Mouse (Mus musculus): ENCODE data around the gene Olfr411. TPM values are rescaled to one million over a fixed set of nuclear protein-coding genes. Genes with fewer than 3 reads are reported as not detected.

Olfr411 gene
- not detected in 2 replicates for total RNA-seq (2015; ENCODE audit: low replicate concordance)
- total RNA-seq (2017; ENCODE audit: low replicate concordance) = not detected in 2 replicates

GRCm38 (mm10) chr11:74352550-74352949, at the start of gene Olfr411:
Gene Olfr411, minus strand, starts transcription at chr11:74352650.
- no peak for ATAC-seq (replicated peaks; ENCODE audit: low FRiP score, poor library complexity, severe bottlenecking)

DNA sequence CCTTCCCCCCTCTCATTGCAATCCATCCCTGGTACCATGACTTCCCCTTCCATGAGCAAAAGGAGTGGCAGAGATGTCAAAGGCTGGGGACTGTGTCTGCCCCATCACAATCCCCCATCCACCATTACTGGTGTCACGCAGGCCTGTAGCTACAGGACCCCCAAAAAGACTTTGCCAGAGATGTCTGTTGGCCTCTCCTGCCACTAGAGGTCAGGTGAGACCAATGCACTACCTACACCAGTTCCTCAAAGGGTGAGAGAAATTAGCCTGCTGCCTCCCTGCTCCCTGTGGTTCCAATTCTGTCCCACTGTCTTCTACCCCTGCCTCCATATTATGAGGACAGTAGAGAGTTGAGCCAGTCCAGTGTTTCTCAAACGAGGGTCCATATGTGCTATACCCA, 49.7 kb upstream of the Olfr411 start:
- ATAC-seq (replicated peaks; ENCODE audit: low FRiP score, poor library complexity, severe bottlenecking) = no peak

DNA sequence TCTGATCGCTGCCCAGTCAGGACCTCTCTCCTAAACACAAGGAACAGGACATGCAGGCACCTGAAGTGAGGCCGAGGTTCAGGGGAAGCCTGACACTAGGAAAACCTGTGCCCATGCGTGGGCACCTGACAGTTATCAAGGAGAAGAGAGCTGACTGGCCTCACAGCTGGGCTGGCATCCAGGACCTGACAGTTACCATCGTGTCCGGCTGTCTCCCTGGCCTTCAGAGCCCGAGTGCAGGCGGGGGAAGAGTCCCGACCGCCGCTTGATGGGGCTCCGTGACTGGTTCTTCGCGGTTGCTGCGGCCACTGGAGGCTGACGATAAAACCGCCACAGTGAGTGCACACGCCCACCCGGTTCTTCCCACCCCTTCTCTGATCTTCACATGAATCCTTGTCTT, 43.1 kb upstream of the Olfr411 start:
- ATAC-seq (replicated peaks; ENCODE audit: low FRiP score, poor library complexity, severe bottlenecking) = no peak

GRCm38 (mm10) chr11:74393489-74393888, 41.0 kb upstream of the Olfr411 start:
- ATAC-seq (replicated peaks; ENCODE audit: low FRiP score, poor library complexity, severe bottlenecking) = no peak

- ATAC-seq (replicated peaks; ENCODE audit: low FRiP score, poor library complexity, severe bottlenecking) = no peak
Measured at GRCm38 (mm10) chr11:74392903-74393302, 40.5 kb upstream of the Olfr411 start.

DNA sequence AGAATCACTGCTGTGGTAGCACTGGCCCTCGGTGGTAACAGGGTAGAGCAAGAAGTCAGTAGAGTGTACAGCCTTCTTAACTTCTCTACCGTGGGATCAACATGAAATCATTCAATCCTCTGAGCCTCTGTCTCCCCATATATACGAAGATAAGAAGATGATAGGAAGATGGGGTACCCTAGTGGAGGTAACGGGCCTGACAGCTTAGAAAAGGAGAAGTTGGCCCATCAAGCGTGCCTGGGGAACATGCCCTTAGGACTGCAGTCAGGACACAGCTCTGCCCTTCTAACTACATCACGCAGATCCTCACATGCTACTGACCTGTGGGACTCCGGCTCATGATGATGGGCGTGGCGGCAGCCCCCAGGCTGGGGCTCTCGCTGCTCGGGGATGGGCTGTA, 39.4 kb upstream of the Olfr411 start:
- ATAC-seq (replicated peaks; ENCODE audit: low FRiP score, poor library complexity, severe bottlenecking) = no peak

DNA sequence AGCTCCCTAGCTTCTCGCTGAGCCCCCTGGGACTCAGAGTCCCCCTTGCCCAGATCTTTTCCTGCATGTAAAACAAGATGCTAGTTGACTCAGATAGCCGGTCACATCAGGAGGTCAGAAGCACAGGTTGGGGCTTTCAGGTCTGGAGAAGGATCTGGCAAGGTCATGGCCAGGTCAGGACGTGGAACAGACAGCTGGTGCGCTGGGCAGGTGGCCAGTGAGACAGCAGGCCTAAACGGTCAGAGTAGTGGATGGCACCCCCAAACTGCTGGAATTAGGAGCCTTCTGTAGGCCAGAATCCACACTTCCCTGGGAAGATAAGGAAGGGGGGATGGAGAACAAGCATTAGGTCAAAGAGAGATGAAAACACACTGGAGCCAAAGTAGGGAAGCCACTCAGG, 34.8 kb upstream of the Olfr411 start:
- ATAC-seq (replicated peaks; ENCODE audit: low FRiP score, poor library complexity, severe bottlenecking) = no peak

DNA sequence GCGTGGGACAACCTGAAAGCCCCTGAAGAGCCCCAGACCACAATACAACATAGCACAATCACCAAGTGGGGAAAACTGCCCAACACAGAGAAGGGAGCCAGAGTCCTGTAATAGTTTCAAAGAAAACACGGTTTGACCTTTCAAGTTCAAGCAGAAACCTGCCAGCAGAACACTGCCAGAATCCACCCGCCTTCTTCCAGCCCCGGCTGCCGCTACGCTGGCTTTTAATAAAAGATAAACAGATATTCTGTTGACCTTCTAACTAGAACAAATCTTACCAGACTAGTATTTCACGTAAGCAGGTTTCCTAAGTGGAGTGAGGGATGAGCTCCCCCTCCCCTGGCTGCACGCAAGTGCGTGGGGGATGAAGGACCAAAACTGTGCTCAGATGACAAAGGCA, 33.2 kb upstream of the Olfr411 start:
- no peak for ATAC-seq (replicated peaks; ENCODE audit: low FRiP score, poor library complexity, severe bottlenecking)

DNA sequence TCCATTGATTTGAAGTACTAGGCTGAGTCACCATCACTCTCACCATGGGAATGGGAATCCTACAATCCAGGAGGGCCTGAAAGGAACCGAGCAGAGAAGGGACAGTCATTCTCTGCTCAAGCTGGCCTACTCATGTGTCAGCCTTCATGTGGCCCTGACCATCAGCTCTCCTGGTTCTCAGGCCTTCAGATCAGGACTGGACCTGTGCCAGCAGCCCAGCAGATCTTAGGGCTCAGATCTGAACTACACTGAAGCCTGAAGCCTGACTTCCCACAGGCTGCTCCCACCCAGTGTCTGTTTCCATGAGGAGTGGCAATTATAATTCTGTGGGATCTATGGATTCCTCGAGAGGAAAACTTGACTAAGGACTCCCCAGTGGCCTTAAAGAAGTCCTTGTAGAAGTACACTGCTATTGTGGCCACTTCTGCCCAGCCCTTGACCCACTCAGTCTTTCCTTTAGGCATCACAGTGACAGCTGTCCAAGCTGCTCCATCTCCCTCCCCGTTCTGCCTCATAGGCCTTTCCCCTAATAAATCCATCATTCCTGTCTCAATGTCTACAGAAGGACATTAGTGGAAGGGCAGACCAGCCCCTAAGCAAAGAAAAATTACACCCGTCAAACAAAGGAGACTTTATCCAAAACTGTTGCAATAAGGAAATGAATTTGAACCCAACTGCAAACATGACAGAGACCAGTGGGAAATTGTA, 26.9 kb upstream of the Olfr411 start:
- ATAC-seq (replicated peaks; ENCODE audit: low FRiP score, poor library complexity, severe bottlenecking) = no peak

DNA sequence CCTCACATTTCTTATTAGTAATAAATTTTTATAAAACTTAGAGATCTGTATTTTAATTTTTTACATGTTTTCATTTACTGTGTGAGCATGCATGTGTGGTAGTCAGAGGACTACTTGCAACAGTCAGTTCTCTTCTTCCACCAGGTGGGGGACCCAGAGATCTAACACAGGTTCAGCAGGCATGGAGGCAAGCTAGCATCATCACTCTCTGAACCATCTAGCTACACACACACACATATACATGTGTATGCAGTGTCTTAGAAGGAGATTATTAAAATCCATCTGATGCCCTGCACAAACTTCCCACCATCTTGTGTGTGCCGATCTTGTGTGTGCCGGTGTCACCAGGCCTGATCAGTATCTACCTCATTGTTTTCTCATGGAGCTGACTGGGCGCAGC, 24.4 kb upstream of the Olfr411 start:
- ATAC-seq (replicated peaks; ENCODE audit: low FRiP score, poor library complexity, severe bottlenecking) = no peak

DNA sequence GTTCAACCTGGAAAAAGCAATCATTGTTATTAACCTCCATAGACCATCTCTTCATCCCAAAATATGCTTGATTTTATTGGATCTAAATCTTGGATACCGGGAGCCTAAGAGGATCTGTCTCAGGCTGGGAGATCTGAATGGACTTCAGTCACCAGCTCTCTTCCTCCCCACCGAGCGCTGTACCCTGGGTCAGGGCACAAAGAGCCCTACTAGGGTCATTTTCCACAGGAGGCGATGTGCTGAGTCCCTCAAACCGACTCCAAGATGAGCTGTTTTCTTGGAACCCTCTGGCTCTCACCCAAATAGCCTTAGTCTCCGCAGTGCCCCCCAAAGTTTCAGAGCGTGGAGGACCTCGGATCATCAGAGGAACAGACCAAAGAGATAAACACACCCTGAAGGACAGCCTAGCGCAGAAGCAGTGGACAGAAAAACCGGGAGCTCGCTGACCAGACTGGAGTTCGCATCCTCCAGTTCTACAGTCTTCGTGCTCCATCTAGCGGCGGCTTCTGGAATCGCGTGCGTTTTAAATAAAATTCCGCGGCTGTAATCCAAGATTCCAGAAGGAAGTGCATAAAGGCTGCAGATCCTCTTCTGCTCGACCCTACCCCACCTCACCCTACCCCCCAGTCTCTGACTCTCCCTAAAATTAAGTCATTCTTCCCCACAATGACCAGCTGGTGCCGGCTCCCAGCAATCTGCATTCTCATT, 19.1 kb upstream of the Olfr411 start:
- ATAC-seq (replicated peaks; ENCODE audit: low FRiP score, poor library complexity, severe bottlenecking) = no peak

DNA sequence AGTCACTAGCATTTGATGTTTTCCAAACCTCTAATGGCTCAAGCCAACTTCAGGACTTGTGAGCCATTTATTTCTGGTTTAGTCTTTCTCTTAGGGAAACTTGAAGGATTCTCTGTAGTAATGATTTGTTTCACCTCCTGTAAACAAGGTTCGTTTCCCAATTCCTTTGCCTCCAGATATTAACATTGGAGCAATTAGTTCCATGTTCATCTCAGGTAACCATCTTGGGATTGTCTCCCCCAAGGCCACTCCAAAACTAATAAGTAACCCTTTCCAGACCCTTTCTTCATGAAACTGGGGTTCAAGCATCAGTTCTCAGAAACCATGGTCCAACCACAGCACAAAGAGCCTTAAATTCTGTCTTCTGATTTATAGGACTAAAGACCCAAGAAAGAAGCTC, 9.3 kb upstream of the Olfr411 start, which contains the start of gene Olfr412:
Olfr412 (plus strand) TSS at position 301 of the 400 bp plus-strand sequence.
- ATAC-seq (replicated peaks; ENCODE audit: low FRiP score, poor library complexity, severe bottlenecking) = no peak

DNA sequence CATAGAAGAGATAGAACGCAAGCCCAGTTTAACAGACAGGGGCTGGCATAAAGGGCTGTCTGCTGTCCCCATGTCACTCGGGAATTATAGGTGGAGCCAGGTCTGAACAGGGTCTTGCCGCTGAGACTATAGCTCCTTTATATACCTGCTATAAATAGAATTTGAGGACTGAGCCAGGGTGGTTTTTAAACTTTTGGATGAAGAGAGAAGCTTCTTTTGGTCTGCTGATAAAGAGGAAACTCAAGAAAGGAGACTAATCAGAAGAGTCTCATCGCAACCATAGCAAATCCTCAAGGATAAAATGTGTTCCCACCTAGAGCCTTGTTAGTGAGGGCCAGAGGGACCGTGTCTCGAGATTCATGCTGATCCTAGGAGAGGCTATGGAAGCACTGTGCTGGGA, 14.5 kb downstream of the Olfr411 start, which contains the start of gene Olfr410:
Olfr410 (minus strand) TSS at position 101 of the 400 bp plus-strand sequence.
- no peak for ATAC-seq (replicated peaks; ENCODE audit: low FRiP score, poor library complexity, severe bottlenecking)

- ATAC-seq (replicated peaks; ENCODE audit: low FRiP score, poor library complexity, severe bottlenecking) = no peak
Measured at GRCm38 (mm10) chr11:74328781-74329180, 23.7 kb downstream of the Olfr411 start.

GRCm38 (mm10) chr11:74326044-74326443, 26.4 kb downstream of the Olfr411 start:
- ATAC-seq (replicated peaks; ENCODE audit: low FRiP score, poor library complexity, severe bottlenecking) = no peak

Other genes with a start within 250 kb of the Olfr411 start
- not detected in 2 replicates for gene Olfr401, start 238.9 kb downstream of the Olfr411 start, total RNA-seq (2015; ENCODE audit: low replicate concordance)
- not detected in 2 replicates for gene Olfr401, start 238.9 kb downstream of the Olfr411 start, total RNA-seq (2017; ENCODE audit: low replicate concordance)
- not detected in 2 replicates for gene Olfr402, start 199.1 kb downstream of the Olfr411 start, total RNA-seq (2015; ENCODE audit: low replicate concordance)
- not detected in 2 replicates for gene Olfr402, start 199.1 kb downstream of the Olfr411 start, total RNA-seq (2017; ENCODE audit: low replicate concordance)
- not detected in 2 replicates for gene Olfr403, start 166.4 kb downstream of the Olfr411 start, total RNA-seq (2015; ENCODE audit: low replicate concordance)
- not detected in 2 replicates for gene Olfr403, start 166.4 kb downstream of the Olfr411 start, total RNA-seq (2017; ENCODE audit: low replicate concordance)
- not detected in 2 replicates for gene Olfr43, start 141.3 kb downstream of the Olfr411 start, total RNA-seq (2015; ENCODE audit: low replicate concordance)
- not detected in 2 replicates for gene Olfr43, start 141.3 kb downstream of the Olfr411 start, total RNA-seq (2017; ENCODE audit: low replicate concordance)
- gene Olfr406, start 92.8 kb downstream of the Olfr411 start, total RNA-seq (2015; ENCODE audit: low replicate concordance) = not detected in 2 replicates
- not detected in 2 replicates for gene Olfr406, start 92.8 kb downstream of the Olfr411 start, total RNA-seq (2017; ENCODE audit: low replicate concordance)
- gene Olfr59, start 68.9 kb downstream of the Olfr411 start, total RNA-seq (2015; ENCODE audit: low replicate concordance) = not detected in 2 replicates
- not detected in 2 replicates for gene Olfr59, start 68.9 kb downstream of the Olfr411 start, total RNA-seq (2017; ENCODE audit: low replicate concordance)
- not detected in 2 replicates for gene Olfr410, start 14.6 kb downstream of the Olfr411 start, total RNA-seq (2015; ENCODE audit: low replicate concordance)
- gene Olfr410, start 14.6 kb downstream of the Olfr411 start, total RNA-seq (2017; ENCODE audit: low replicate concordance) = not detected in 2 replicates
- gene Olfr412, start 9.4 kb upstream of the Olfr411 start, total RNA-seq (2015; ENCODE audit: low replicate concordance) = not detected in 2 replicates
- not detected in 2 replicates for gene Olfr412, start 9.4 kb upstream of the Olfr411 start, total RNA-seq (2017; ENCODE audit: low replicate concordance)